Mouse (Mus musculus): ENCODE data around the gene Fance.

DNA sequence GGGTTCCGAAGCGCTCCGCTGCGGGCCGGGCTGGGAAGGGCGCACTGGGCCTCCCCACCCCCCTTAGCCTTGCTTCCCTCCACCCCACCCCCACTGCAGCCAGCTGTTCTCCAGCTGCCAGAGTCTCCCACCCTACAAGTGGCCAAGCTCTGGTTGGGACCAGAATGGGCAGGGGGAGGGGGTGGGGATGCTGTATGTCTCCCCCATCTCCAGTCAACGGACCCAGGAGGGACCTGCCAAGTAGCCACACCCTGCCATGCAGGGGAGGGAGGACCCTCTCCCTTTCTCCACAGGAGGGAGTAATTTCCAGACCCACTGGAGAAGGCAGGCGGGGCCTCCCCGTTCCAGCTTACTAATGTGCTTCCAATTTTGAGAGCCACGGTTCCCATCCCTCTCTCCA lies 32.6 kb downstream of the Fance start:
- TF ChIP-seq CTCF (IDR thresholded peaks at IDR 0.05; ENCODE audit: borderline replicate concordance, insufficient read depth, low read length), result no peak
- TF ChIP-seq POLR2A (IDR thresholded peaks at IDR 0.05; ENCODE audit: low read depth, low read length), result peak; percentile 33; the same call in 1 of the 2 replicates

Data from embryonic fibroblast, embryonic 13.5 days (primary cell).